Mouse (Mus musculus) CH12F3 (cell line): Measurements from ENCODE around the gene Il23a.
"Not testable (repeated sequence)": the region's sequence is repeated elsewhere in the genome, so short reads cannot be mapped to it uniquely, and the experiment has no call there.

Experiments used
- in situ Hi-C: fragments of 300-500 bp; cut with MboI; formaldehyde crosslinking; loops from 2 replicates; pipeline ENCODE4 v1.14.3; 2020; ENCODE audit warnings: low sequenced_read_pairs

The Il23a gene

DNA sequence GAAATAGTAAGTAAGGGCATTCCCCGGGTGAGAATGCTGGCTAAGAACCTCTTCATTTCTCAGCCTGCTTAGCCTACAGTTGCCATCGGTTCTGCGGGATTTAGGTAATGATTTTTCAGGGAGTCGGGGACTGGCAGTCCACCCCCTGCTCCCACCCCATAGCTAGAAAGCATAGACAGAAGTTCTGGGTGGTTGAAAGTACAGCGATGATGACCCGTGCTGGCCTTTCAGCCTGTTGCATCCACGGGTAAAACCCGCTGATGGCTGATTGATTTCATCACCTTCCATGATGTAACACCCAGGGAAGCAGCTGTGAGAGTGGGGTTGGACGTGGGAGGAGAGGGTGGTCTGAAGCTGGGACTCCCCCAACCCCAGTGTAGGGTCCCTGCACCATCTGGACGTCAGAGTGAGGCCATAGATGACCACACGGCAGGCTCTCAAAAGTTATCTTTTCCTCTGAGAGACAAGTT, at the start of gene Il23a:
TSS of gene Il23a (minus strand) at position 51 of the 470 bp plus-strand sequence.
- in situ Hi-C loops = no loop called here

DNA sequence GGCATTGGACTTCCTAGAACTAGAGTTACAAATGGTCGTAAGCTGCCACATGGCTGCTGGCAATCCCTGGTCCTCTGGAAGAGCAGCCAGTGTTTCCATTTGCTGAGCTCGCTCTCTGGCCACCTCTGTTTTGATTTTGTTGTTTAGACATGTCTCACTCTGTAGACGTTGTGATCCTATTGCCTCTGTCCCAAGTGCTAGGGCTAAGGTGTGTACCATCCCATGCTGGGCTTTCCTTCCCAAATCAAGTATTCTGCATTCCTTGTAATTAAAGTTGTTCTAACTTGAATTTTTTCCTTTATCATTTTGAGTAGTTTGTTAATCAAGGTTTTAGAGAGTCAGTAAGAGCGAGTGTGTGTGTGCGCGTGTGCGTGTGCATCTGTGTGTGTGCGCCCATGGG, 49.0 kb upstream of the Il23a start:
- in situ Hi-C loops = no loop called here

GRCm38 (mm10) chr10:128344568-128345275, 46.2 kb upstream of the Il23a start:
- in situ Hi-C loops = no loop called here

DNA sequence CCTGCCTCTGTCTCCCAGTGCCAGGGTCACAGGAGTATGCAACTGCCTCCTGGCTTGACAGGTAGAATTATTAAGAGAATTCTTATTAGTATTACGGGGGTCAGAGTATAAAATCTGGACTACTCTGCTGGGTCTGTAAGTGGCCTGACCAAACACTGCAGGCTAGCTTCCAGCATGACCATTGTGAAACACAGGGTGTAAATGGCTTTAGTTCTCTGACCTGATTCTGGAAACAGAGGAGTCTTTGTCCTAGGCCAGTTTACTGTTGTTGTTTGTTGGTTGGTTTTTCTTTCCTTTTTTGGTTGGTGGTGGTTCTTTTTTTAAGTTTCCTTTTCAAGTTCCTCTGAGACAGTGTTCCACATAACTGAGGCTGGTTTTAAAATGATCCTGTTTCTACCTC, 44.9 kb upstream of the Il23a start:
- in situ Hi-C loops = no loop called here

- in situ Hi-C loops = no loop called here
These were observed 41.7 kb upstream of the Il23a start for GRCm38 (mm10) chr10:128340257-128340656.

DNA sequence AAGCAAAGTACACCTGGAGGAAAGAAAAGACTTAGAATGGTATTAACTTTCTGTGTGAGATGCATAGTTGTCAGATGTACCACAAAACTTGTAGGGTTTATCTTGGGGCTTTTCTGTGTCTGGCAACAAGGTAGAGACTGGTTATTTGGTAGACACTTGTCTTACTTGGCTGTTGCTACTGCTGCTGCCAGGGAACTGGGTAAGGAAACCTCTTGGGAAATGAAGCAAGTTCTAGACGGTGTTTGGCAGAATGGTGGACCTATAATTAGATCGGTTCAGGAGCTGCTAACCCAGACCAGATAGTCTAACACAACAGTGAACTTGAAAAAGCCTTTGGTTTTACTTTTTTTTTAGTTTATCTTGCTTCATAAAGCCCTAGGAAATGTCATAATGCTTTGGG, 40.4 kb upstream of the Il23a start:
- in situ Hi-C loops = no loop called here

DNA sequence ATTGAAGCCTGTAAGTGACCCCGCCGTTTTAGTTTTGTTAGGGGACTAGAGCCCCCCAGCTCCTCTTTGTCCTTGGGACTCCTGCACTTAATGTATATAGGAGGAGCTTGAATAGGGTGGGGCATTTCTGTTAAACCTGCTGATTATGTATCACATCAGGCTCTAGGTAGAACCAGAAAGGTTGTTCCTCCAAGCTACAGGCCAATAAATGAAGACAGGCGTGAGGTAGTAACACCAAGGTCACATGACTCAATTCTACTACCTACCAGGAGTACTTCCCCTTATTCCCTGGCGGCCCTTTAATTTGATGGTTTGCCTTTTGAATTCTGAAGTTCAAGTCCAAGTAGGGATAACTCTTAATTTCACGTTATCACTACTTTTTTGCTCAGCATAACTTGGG, 39.9 kb upstream of the Il23a start:
- in situ Hi-C loops = no loop called here

DNA sequence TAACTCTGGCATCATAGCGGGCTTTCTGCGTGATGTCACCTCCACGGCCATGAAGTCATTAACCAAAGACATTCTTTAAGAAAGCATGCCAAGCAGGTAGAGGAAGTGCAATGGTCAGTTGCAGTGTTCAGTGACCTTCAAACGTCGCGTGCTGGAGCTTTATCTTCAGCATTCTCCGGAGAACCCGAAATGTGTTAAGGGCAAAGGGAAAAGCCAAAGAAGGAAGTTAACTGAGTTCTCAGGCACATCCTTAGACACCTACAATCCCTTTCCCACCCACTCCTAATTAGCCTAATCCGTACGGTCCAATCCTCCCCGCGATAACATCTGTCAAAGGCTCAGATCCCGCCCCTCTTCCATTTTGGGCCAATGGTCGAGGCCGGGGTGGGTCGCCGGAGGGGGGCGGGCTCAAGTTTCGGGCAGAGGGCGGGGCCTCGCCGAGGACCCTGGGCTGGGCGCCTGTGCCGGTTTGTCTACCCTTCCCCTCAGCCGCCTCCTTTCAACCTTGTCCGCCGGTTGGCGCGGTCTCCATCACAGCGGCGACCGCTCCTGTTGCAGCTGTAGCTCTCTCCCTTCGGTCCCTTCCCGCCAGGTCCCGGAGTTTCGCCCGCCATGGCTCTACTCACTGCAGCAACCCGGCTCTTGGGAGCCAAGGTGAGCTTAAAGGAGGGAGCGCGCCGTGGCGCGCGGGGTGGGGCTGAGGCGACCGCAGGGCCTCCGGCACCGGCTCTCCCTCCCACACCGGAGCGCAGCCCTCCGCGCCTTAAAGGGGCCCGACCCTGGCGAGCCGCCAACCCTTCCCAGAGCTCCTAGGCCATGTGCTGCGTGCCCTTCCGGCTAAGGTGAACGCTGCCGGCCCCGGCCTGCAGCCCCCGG, 39.0 kb upstream of the Il23a start, which contains the start of gene Cs:
TSS of gene Cs (plus strand) at position 429 of the 876 bp plus-strand sequence.
- in situ Hi-C loops = no loop called here

DNA sequence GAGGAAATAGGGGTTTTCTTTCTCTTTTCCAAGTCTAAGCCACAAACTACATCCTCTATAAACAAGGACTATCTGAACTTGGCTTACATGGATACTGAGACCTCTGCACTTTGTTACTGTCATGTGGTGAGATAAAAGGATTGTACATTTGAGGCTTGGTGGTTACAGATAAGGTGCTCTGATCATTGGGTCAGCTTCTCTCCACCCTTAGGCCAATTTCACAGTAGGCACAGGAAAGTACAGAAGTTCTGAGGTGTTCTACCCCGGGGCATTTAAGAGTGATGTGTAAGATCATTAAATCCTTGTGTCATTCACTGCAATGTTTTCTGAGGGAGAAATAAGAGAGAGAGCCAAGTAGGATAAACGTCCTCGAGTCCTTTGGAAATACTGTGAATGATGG, 38.0 kb upstream of the Il23a start:
- in situ Hi-C loops = no loop called here

DNA sequence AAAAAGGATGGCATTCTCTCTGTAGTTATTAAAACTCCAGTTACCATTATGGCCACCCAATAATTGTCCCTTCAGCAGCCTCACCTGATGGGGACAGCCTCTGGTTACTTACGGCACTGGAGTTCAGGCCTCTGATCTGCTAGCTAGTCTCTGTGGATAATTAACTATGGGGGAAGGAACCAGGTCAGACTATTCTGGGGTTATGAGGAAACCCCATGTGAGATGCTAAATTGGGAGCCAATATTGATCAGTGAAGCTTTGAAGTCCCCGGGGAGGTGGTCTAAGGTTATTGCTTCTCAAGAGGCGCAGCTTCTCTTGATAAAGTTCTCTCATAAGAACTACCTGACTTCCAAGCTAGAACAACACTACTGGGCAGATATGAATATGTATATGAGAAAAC, 37.6 kb upstream of the Il23a start:
- in situ Hi-C loops = no loop called here

GRCm38 (mm10) chr10:128335582-128335981, 37.0 kb upstream of the Il23a start:
- in situ Hi-C loops = no loop called here

GRCm38 (mm10) chr10:128332358-128333249, 34.1 kb upstream of the Il23a start:
- in situ Hi-C loops = not testable (repeated sequence)

GRCm38 (mm10) chr10:128327610-128328009, 29.1 kb upstream of the Il23a start:
- in situ Hi-C loops = no loop called here

DNA sequence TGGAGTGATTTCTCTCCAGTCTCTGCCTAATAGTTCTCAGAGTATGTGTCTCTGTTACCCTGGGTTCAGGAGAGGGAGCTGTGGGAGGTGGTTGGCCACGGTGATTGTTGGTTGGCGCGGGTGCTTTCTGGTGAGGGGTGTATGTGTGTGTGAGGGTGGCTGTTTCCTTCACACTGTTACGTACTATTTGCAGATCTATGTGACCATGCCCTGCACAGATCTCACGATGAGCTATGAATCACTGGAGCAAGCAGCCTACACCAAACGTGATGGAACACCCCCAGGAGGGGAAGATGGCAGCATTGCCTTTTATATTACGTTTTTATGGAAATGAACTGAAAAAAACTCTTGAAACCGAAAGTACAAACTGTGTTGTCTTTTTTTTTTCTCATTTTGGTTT, 28.3 kb upstream of the Il23a start:
- in situ Hi-C loops = no loop called here

DNA sequence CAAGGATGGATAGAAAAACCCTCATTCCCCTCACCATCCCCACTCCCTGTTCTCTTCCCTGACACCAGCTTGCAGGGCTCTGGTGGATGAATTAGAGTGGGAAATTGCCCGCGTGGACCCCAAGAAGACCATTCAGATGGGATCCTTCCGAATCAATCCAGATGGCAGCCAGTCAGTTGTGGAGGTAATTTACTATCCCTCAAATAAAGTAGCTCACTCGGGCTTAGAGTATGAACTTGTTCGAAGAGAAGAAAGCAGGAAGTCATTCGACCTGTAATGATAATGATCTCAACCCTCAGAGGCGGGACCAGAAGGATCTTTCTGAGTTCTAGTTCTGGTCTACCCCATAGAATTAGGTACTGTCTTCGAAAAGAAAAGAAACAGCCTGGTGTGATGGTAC, 25.0 kb upstream of the Il23a start:
- in situ Hi-C loops = no loop called here

GRCm38 (mm10) chr10:128322141-128323108, 23.9 kb upstream of the Il23a start, which contains the start of gene Cnpy2:
TSS of gene Cnpy2 (plus strand) at chr10:128322459.
- in situ Hi-C loops = no loop called here

DNA sequence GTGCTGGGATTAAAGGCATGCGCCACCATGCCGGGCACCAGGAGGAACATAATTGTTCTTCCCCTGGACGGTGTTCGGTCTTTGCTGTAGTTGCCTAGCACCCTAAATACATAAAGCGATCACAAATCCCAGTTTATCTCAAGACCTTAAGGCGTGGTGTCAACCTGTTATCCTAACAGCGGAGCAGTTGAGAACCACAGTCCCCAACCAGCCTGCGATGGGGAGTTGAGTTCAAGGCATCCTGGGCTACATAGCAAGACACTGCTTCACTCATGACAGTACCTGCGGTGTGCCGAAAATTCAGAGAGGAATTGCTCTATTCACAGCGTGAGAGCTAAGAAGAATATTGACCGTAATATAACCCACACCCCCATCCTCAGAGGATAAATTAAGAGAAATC, 23.1 kb upstream of the Il23a start:
- in situ Hi-C loops = no loop called here

DNA sequence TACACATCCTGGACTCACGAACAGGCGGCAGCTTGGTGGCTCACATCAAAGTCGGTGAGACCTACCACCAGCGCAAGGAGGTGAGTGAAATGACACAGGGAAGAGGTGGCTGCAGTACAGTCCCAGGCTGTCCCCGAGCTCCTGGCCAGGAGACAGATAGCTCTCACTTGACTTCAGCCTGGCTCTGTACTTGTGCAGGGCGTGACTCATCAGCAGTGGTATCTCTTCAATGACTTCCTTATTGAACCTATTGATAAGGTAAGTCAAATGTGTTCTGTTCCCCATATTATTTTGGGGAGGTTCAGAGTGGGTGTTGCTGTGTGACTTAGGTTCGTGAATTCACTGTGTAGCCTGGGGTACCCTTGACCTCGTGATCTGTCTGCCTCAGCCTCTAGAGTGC, 17.0 kb upstream of the Il23a start:
- in situ Hi-C loops = no loop called here

DNA sequence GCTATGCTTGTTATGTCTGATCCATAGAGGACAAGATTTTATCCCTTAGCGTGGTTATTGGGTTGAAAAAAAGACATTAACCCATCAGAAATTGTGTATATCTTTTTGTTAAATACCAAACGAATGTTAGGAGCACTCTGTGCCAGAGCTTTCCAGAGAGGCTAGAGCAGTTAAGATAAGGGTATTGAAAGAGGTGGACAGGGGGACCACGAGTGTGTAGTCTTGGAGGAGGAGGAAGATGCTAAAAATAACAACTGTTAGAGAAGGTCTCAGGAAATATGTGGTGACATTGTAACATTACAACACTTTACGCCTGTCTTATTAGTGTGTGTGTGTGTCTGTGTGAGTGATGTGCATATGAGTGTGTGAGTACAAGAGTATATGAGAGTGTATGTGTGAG, 12.3 kb upstream of the Il23a start:
- in situ Hi-C loops = no loop called here

DNA sequence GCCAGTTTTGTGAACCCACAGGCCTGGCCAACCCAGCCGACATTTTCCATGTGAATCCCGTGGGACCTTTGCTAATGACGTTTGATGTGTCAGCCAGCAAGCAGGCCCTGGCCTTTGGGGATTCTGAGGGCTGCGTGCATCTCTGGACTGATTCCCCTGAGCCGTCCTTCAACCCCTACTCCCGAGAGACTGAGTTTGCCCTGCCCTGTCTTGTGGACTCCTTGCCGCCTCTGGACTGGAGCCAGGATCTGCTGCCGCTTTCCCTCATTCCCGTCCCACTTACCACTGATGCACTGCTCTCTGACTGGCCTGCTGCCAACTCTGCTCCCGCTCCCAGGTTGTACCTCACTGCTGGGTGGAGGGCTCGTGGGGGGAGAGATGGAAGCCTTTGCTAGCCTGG, 11.6 kb upstream of the Il23a start:
- in situ Hi-C loops = no loop called here
